Mouse (Mus musculus) adrenal gland, adult 18-20 months (tissue): ENCODE results near the gene Inhba. TPM values are rescaled to one million over a fixed set of nuclear protein-coding genes. Genes with fewer than 3 reads are reported as not detected.

ENCODE experiments used
- DNase-seq, 2 experiments: peaks; one replicate each; pipeline ENCODE4 v3.0.0; 2021 to 2022; ENCODE audit warnings: low spot score in 2 of 2
- total RNA-seq, 2 experiments: library from RNA; stranded (reverse); gene quantifications; 1 replicate in 1 of 2; 2 replicates in 1 of 2; pipeline ENCODE4 v1.2.3; 2021

The Inhba gene
- total RNA-seq, 2 experiments from 2014 or later, result 1.2 to 3.1 TPM

DNA sequence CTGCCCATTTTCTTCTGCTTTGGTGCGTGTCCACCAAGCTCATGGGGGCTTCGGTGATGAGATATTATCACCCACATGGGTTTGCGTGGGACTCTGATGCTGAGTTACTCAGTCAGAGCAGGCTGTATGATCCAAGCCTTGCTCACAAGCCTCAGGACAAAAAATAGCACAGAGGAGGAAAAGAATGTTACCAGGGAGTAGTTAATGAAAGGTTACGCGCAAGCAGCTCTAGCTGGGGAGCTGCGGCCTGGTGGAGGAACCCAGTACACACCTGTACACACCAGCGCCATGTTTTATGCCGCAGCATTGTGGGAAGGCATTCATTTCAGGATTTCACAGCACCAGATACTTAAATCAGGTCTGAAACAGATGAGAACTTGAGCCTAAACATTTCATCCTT is 10.9 kb downstream of the Inhba start:
- DNase-seq, result no peak

DNA sequence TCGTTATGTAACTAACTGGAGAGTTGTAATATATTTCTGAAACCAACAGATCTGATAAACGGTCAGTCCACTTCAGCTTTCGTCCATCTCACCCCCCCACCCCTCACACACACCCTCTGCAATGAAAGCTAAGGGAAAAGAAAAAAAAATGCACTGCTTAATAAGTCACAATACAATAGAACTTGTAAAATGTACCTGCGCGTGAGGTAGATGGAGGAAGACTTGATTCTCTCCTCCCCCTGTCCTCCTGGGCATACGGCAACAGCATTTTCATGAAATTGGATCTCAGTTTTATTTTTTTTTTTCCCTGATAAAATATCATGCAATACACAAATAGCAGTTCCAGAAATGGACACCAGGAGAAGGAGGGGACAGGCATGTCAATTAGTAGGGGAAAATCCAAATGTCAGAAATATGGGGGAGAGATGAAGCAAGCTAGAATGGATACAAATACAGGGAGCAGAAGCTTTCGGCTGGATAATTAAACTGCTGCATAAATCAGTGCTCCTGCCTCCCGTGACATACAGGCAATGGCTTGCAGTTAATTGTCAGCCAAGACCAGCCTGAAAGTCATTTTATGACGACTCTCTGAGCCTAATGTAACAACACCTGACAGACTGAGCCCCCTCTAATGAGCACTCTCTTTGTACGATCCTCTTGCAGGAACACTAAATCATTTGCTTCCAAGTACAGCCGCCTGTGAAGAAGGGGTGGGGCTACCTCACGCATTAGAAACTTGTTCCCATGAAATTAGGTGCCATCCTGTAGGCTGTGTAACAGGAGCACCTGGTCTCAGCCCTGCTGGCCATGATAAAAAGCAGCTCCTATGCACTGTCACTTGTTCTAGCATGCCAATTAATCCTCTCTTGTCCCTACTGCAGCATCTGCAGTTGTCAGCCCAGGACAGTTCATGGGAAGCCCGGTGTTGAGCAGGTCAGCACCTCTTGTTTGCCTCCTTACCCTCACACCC is 11.7 kb downstream of the Inhba start:
- DNase-seq, result no peak

DNA sequence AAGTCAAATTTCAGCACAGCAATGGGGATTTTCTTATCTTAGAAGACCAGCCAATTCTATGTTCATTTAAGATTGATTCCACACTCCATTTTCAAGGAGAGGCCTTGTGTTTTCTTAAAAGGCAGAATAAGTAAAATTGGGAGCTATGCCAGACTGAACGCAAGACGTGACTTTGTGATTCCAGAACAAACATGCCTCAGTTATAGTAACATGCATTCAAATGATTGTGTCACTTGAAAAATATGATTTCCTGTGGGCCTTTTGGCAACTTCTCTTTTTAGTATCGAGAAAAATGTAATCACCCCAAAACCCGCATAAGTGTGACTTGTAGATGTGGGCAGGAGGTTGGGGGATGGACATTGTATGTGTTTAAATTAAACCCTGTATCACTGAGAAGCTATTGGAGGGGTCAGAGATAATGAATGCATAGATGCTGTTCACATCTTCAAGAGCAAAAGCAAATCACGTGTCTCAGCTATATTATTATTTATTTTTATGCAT is 19.0 kb downstream of the Inhba start:
- DNase-seq, result no peak

DNA sequence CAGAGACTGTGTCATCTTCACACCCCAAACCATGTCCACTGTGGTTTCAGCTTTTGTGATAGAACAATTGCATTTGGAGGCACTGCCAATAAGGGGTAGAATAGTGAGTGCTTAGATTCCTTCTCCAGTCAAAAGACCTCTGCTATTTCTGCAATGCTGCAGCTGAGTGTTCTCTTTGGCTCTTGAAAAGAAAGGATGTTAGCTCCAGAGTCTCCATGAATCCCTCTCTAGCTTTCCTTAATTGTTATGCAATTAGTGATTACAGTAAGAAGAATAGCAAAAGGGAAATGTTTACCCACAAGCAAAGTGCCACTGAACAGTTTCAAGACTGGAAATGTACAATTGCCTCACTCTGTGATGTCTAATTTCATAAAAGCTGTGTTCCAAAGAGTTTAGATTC is 20.8 kb downstream of the Inhba start:
- no peak for DNase-seq

DNA sequence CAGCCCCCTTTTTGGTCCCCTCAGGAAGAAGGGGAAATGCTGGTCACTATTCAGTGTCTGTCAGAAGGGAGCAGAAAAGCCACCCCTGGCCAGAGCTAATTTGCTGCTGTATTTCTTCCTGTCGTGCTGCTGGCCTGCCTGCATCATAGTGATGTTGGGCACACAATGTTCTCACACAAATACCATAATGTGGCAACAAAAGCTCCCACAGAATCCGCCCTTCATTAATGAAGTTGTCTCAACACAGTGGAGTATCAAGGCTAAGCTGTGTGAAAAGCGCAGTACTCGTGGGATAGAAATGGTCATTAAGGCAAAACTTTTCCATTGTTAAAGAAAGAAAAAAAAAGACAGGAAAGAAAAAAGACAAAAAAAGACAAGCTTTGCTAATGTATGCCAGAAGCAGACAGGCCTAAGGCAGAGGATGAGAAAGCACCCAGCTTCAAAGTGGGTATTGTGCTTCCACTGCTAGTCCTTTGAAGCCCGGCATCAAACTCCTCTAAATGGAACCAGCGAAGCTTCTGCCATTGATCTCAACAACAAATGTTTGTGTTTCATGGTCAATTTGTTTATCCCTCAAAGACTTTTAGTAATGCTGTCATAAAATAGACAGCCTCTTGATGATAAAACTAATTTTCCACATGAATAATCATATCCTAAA is 21.4 kb downstream of the Inhba start:
- DNase-seq, result no peak

DNA sequence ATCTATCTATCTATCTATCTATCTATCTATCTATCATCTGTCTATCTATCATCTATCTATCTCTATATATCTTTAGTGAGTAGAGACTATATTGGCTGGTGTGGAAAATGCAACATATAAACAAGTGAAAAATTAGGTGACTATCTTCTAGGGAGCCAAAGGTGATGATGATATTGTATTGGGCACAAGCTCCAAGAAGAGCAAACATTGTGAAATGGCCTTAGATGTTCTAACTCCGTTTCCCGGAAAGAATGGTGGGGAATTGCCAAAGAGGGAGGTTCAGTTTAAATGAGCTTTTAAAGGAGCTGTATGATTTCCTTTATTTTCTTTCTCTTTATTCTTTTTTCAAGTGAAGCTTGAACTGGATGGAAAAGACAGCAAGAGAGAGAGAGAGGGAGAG is 57.4 kb downstream of the Inhba start:
- DNase-seq, result no peak

DNA sequence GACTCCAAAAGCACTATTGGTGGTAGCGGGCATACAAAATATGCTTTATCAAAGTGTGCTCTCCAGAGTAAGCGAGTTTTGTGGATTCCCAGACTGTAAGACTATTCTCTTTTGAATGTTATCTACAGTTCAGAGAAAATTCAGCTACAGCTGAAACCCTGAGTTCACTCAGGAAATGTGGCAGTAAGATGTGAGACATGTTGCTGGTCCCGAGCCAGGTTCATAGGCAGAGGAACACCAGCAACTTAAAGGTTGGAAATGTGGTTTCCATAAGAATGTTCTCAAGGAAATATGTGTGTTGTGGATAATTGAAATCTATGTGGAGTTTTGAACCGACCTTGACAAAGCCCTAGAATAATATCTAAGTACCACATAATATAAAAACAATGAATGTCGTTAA is 65.6 kb downstream of the Inhba start:
- DNase-seq, result no peak

DNA sequence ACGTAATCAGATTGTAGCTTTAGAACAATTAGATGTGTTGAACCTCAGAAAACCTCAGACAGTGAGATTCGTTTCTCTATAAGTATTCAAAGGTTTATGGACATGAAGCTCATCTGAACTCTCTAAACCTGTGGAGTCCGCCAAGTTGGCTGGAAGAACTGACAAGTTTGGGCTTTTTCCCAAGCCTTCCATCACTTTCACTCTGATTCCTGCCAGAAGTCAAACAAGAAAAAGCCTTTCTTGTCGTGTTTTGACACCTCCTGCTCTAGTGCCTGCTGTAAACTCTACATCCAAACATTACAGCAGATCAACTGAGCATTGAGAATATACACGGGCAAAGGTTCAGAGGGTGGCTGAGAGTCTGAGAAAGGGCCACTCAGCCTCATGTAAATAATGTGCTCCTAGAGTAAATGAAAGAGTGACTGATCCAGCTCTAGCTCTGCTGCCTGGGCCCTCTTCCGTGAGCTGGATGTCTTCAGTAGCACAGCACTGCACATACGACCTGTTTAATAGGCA is 66.6 kb downstream of the Inhba start:
- no peak for DNase-seq

DNA sequence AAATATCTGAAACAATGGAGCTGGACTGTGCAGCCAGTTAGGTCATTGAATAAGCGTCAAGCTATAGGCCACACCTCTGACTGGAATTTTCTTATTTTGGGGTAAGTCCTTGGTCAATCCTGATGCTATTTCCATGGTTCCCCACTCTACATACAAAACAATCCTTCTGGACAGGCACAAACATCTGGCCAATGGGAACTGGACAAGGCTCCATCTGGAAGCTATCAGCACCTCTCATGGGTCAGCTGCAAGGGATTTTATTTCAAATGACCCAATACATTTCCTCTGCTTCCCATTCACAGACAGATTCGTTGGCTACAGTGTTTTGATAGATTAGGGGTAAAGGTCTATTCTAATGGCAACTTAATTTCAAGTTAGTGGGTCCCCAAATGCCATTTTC is 68.6 kb downstream of the Inhba start:
- DNase-seq, result no peak
